Mouse (Mus musculus) MN1 (cell line): Measurements from ENCODE around the gene Plch2.

Experiments used
- DNase-seq: peaks from one replicate; pipeline ENCODE4 v3.0.0-alpha.2; 2016; ENCODE audit warnings: low spot score

Plch2 gene

DNA sequence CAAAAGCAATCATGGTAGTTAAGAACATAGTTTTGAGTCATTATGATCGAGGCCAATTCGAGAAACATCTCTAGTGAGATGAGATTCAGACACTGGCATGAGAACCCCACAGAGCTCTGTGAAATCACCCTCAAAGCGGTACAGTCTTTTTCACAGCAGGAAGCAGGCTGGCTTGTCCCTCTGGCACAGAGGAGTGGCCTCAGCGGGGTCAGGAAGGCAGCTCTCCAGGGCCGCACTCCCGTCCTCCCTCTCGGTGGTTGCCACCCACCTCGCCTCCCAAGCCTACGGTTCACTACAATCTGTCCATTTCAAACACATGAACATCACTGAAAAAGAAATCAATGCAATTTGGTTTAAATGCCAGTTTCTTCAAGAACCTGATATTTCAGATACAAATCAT lies 17.8 kb upstream of the Plch2 start:
- no peak for DNase-seq

DNA sequence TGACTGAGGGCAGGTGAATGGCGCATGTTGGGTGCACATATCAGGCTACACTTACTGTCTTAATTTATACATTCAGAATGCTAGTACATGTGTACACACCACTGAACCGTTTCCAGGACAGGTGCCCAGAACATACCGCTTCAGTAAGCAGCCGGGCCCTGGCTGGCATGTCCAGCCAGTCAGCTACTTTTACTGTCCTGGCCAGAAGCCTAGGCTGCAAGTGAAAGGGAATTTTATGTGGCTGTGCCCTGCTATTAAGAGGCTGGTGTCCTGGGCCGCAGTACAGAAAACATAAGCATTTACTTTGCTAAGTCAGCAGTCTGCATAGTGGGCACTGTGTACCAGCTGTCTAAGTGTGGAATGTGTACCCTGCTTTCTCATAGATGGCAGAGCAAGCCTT lies 14.3 kb upstream of the Plch2 start:
- no peak for DNase-seq

DNA sequence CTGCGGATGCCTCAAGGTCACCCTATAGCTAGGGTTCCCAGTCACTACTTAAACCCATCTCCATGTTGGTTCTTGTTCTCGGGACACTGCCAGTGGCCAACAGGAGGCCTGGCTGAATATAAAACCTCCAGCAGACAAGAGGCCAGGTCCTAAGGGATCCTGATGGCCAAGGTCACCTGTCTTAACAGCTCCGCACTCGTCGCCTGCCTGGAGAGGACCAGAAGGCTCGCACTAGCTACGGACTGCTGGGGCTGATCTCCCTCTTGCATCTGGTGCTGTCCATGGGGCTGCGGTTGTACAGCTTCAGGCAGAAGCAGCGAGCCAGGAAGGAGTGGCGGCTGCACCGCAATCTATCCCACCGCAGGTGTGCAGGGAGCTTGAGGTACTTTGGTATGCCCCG lies 13.6 kb upstream of the Plch2 start:
- DNase-seq = no peak

- DNase-seq = peak; percentile 49
These were observed 12.6 kb upstream of the Plch2 start for GRCm38 (mm10) chr4:155069191-155069590.

DNA sequence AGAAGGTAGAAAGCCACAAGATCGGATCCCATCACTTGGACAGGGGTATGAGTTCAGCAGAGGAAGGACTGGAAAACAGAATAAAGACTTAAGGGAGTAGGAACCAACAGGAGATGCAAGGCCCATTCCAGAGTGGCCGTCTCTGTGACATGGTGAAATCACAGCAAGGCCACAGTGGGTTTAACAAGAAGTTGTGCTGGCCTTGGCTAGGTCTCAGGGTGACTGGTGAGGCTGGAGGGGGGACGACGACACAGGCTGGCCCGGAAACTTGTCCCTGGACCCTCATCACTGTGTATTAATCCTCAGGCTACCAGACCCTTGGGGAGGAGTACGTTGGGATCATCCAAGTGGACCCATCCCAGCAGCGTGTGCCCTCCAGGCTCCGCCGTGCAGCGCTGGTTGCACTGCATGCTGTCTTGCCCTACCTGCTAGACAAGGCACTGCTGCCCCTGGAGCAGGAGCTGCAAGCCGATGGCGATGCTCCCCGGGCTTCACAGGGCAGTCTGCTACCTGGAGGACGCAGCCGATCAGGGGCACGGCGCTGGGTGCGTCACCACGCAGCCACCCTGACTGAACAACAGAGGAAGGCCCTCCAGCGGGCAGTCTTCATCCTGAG lies 11.9 kb upstream of the Plch2 start:
- DNase-seq = no peak

DNA sequence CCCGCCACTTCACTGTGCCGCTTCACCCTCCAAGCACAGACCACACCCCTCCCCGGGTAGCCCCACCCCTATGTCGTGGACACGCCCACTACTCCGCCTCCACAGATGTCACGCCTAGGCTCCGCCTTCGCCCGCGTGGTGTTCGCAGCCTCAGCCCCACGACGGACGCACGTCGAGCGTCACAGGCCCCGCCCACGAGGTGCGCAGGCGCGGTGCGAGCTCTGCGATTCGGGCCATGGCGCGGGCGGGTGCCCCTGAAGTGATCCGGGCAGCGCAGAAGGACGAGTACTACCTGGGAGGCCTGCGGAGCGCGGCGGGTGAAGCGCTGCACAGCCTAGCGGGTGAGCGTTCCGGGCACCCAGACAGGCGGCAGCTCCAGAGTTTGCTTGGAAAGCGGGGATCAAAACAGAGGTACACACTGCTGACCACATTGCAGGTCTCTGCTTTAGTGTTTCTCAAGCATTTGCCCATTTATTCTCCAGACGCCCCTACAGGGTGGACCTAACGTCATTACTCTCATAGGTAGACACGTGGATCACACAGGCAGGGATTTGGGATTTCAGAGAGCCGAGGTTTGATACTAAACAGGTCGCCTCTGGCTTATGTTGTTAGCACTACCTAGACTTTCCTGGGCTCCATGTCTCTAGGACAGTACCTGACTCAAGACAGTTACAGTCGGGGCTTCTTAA lies 10.4 kb upstream of the Plch2 start, which contains the start of gene Pex10:
Gene Pex10 (plus strand): TSS at position 183 of the 689 bp plus-strand sequence.
- peak; percentile 99 for DNase-seq

GRCm38 (mm10) chr4:155065970-155066833 lies 9.6 kb upstream of the Plch2 start:
- peak; percentile 95 for DNase-seq

- no peak for DNase-seq
These were observed 7.9 kb upstream of the Plch2 start for GRCm38 (mm10) chr4:155064474-155064873.

- no peak for DNase-seq
These were observed 7.3 kb upstream of the Plch2 start for GRCm38 (mm10) chr4:155063895-155064294.

- DNase-seq = no peak
These were observed 1.7 kb upstream of the Plch2 start for GRCm38 (mm10) chr4:155058325-155058724.

DNA sequence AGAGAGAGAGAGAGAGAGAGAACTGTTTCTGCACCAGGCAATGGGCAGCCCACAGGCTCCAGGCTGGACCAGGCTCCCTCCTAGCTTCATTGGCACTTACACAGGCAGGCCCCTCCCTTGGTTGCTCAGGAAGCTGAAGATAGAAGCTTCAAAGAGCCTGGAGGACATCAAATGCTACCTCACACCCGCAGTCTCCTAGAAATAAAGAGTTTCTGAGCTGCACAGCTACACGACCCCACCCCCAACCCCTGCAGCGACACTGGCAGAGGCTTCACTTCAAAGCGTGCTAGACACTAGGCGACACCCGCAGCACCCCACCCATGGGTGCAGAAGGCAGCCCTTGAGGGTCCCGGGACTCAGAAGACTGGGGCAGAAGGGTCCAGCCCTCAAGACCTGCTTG lies 6.5 kb downstream of the Plch2 start:
- DNase-seq = no peak

DNA sequence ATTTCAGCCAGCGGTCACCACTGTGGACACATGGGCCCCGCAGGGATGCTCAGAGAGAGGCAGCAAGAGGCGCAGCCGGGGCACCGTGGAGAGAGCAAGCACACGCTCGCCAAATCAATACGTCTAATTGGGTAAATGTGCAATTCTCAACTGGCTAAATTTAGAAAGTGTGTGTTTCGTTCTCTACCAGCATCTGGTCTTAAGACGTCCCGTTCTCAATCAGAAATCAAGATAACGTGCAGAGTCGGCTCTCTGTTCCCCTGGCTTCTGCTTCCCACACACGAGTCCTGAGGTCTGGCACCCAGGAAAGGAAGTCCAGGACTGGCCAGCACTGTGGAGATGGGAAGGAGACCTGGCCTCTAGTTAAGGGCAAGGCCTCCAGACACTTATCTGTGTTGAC lies 9.9 kb downstream of the Plch2 start:
- DNase-seq = peak; percentile 69

DNA sequence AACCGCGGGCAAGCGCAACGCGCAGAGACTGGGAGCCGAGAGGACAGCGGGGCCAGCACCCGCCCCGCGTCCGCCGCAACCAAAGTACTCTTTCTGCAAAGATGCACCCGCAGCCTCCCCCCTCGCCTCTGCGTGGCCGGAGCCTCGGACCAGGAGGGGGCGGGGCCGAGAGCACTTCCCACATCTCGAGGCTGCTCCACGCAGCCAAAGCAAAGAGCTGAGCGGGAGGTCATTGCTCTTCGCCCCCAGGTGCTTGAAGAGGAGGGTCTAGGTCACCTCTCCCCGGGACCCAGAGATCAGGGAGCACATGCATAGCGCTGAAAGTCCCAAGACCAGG lies 13.3 kb downstream of the Plch2 start:
- DNase-seq = no peak

- no peak for DNase-seq
These were observed 13.8 kb downstream of the Plch2 start for GRCm38 (mm10) chr4:155042606-155043288.

- DNase-seq = no peak
These were observed 15.9 kb downstream of the Plch2 start for GRCm38 (mm10) chr4:155040696-155041095.

DNA sequence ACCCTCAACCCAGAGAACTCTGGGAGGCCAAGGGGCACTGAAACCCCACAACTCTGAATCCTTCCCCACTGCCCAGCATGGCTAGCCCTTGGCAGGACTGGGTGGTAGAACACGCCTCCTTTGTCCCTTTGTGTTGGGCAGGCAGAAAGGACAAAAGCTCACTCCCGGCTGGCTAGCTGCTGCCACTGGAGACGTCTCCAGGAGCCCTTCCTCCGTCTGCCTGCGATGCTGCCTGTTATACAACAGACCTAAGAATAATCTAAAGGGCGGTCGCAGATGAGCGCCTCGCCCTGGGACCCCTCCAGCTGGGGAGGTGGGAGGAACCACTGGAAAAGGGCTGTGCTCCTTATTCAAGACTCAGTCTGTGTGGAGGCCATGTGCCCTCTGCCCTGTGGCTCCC lies 16.4 kb downstream of the Plch2 start:
- DNase-seq = no peak

DNA sequence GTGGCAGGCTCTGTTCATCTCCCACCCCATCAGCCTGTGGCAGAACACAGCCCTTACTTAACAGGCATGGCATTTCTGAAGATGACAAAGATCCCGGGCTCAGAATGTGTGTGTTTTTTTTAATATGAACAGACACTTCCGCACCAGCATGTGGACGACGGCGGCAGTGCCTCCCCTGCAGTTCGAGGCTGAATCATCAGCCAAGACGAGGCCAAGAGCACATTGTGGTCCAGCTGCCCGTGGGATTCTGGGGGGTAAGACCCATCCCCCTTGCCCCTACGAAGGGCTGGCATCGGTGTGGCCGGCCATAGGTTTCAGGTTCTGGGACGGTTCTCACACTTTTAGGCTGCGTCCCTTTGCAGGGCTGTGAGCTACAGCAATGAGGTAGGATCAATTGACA lies 21.8 kb downstream of the Plch2 start:
- peak; percentile 41 for DNase-seq

DNA sequence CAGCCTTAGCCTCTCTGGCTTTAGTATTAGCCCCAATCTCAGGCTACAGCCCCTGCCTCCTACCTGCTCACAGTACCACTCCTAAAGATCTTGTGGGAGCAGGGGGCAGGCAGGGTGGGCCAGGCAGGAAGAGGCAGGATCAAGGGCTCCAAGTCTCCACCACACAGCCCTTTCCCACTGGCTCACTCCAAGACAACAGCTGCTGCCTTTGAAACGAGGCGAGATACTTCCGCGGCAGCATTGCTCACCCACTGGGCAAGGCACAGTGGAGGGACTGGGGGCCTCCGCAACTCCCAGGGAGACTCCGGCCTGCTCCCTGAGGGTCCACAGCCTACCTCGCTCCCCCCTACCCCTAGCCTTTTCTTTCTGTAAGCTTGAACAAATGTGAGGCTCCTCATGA lies 22.4 kb downstream of the Plch2 start:
- no peak for DNase-seq

- no peak for DNase-seq
These were observed 23.5 kb downstream of the Plch2 start for GRCm38 (mm10) chr4:155033115-155033514.

- no peak for DNase-seq
These were observed 32.2 kb downstream of the Plch2 start for GRCm38 (mm10) chr4:155024170-155025010.

DNA sequence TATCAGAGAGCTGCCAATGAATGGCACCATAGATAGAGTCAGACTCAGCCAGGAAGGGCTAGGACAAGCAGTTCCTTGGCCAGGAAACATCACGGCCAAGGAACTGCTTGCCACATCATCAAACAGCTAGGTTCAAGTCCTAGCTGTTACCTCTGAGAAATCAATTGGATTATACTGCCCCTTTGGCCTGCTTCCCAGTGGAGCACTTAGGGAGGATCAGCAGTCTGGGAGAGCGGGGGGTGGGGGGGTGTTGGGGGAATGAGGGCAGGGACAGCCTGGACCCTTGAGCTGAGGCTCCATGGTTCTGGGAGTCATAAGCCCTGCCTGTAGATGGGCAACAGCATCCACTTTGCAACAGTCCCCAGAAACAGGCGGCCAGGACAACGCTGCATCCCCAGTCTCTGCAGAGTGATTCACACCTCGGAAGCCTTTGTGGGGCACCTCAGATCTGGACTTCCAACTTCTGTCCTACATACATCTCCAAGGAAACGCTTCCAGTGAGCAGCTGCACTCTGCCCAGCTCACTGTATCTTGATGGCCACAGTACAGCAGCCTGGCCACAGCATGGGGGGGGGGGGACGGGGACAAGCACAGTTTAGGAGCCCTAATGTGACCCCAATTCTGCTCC lies 34.2 kb downstream of the Plch2 start:
- no peak for DNase-seq
